Mouse (Mus musculus) embryonic facial prominence, embryonic 14.5 days (tissue): Measurements from ENCODE around the gene Fcrl5. TPM values are rescaled to one million over a fixed set of nuclear protein-coding genes. Genes with fewer than 3 reads are reported as not detected.

Source experiments
- ATAC-seq: fragments of 200-750 bp; cut with Nextera tagmentation; 2 replicates; pipeline ENCODE4 v1.8.0; 2017; ENCODE audit warnings: low read depth, moderate number of reproducible peaks, moderate TSS enrichment
- DNase-seq: peaks from one replicate; pipeline ENCODE4 v3.0.0-alpha.2; 2015; ENCODE audit warnings: low spot score
- H3K27ac ChIP-seq: fragments of 300-500 bp; sonication (generic); replicated peaks from 2 replicates; pipeline ENCODE4 v1.5.1; 2014; ENCODE audit warnings: low read depth, mild to moderate bottlenecking, low read length, moderate library complexity
- H3K27me3 ChIP-seq: fragments of 300-500 bp; sonication (generic); replicated peaks from 2 replicates; pipeline ENCODE4 v1.6.1; 2014; ENCODE audit warnings: low read length; ENCODE audit not compliant: control insufficient read depth, insufficient read depth
- H3K36me3 ChIP-seq: fragments of 300-500 bp; sonication (generic); 2 replicates; pipeline ENCODE4 v1.6.1; 2014; ENCODE audit warnings: low read length, mixed read lengths; ENCODE audit not compliant: control insufficient read depth, insufficient read depth
- H3K4me1 ChIP-seq: fragments of 300-500 bp; sonication (generic); 2 replicates; pipeline ENCODE4 v1.6.1; 2014; ENCODE audit warnings: antibody characterized with exemption, low read length; ENCODE audit not compliant: control insufficient read depth, insufficient read depth
- H3K4me2 ChIP-seq: fragments of 300-500 bp; sonication (generic); 2 replicates; pipeline ENCODE4 v1.6.1; 2014; ENCODE audit warnings: low read depth, mild to moderate bottlenecking, low read length, moderate library complexity, mixed read lengths
- H3K4me3 ChIP-seq: fragments of 300-500 bp; sonication (generic); 2 replicates; pipeline ENCODE4 v1.5.1; 2014; ENCODE audit warnings: low read depth, mild to moderate bottlenecking, low read length
- H3K9ac ChIP-seq: fragments of 300-500 bp; sonication (generic); 2 replicates; pipeline ENCODE4 v1.6.1; 2014; ENCODE audit warnings: low read depth, mild to moderate bottlenecking, low read length, moderate library complexity, mixed read lengths
- H3K9me3 ChIP-seq: fragments of 300-500 bp; sonication (generic); 2 replicates; pipeline ENCODE4 v1.6.1; 2016; ENCODE audit warnings: low read length; ENCODE audit not compliant: control insufficient read depth
- WGBS: fragments of 180-500 bp; shearing (Covaris S2); extraction: QIAGEN DNeasy Blood & Tissue Kit; methylation state at CpG from one replicate; pipeline ENCODE4 v1.1.7; 2014; 5-methylcytosine and 5-hydroxymethylcytosine counted together
- polyA plus RNA-seq: library from polyadenylated mRNA; unstranded; fragments of >200 nt; fragmentation: Nextera tagmentation; extraction: Ambion mirVana; gene quantifications from 2 replicates; pipeline ENCODE4 v1.2.1, GENCODE M21; 2014

Gene Fcrl5
- not detected in 2 replicates for polyA plus RNA-seq

DNA sequence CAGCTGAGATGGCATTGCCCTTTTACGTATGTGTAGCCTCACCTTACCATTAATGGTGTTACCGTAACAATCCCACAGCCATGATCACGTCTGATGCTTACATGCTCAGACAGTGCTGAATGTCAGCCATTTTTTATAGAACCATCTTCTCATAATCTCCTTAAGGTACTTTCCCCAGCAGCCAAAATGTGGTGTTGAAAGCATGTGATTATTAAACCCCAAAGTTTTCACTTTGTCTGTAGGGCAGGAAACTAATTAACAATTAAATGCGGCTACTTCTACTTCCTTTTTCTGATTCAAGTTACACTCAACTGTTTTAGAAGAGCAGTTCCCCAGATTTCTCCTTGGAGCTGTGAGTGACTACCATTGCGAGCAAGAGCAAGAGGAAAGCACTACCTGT is at the start of gene Fcrl5:
Gene Fcrl5, plus strand, starts transcription at position 295 of the 400 bp plus-strand sequence.
- no peaks in the 10 kb centered on the region for H3K4me1 ChIP-seq
- no peaks in the 10 kb centered on the region for H3K27me3 ChIP-seq
- ATAC-seq (no peak), DNase-seq (no peak)
- H3K4me3 ChIP-seq, result no peak within 1 kb of the TSS
- no peaks in the 10 kb centered on the region for H3K36me3 ChIP-seq
- no peak within 1 kb of the TSS for H3K4me2 ChIP-seq
- H3K27ac ChIP-seq, result no peak within 1 kb of the TSS
- 88% methylated on average over 5 of the region's 5 CpGs for WGBS
- H3K9me3 ChIP-seq, result peaks cover 4% of the 10 kb centered on the region; the same call in 1 of the 2 replicates
- no peak within 1 kb of the TSS for H3K9ac ChIP-seq

DNA sequence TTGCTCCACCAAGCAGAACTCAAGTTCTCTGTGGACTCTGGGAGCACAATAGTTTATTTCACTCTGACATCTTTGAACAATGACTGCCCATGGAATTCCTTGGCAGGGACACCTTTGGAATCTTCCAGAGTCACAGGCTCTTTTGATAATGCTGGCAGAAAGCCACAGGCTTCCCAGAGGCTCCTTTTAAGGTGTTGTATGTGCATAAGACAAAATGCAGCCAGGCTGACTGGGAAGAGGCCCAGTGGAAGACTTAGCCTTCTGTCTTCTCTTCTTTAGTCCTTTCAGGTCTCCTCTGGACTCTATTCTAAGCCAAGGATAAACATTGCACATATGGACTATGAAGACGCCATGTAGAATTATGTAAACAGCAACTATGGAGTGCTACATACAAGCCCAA is 44.6 kb upstream of the Fcrl5 start:
- WGBS, result 64% methylated on average over 1 of the region's 1 CpGs
- DNase-seq (peak; percentile 31), ATAC-seq (no peak)
- H3K9ac ChIP-seq, result no peak overlapping the region
- H3K27me3 ChIP-seq, result no peaks in the 10 kb centered on the region
- no peak overlapping the region for H3K4me3 ChIP-seq
- H3K4me2 ChIP-seq, result no peak overlapping the region
- no peaks in the 10 kb centered on the region for H3K36me3 ChIP-seq
- no peaks in the 10 kb centered on the region for H3K4me1 ChIP-seq
- no peaks in the 10 kb centered on the region for H3K9me3 ChIP-seq
- H3K27ac ChIP-seq, result no peak overlapping the region

DNA sequence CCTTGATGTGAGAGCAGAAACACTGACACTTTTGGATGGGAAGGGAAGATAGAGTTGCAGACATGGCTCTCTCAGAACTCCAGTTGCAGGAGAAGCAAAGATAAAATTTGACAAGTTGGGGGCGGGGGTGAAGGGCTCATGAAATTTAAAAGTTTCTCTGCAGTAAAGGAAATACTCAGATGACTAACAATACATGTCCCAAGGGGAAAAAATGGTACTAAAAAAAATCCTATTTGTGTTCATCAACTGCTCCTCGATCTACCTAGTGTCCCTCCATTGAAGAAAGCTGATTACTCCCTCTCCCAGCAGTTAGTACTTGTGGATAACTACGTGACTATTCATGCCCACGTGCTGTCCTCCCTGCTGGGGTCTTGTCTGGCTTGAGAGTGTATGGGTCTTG is 36.8 kb upstream of the Fcrl5 start:
- no peak for ATAC-seq
- WGBS, result 62% methylated on average over 4 of the region's 4 CpGs
- no peak for DNase-seq

DNA sequence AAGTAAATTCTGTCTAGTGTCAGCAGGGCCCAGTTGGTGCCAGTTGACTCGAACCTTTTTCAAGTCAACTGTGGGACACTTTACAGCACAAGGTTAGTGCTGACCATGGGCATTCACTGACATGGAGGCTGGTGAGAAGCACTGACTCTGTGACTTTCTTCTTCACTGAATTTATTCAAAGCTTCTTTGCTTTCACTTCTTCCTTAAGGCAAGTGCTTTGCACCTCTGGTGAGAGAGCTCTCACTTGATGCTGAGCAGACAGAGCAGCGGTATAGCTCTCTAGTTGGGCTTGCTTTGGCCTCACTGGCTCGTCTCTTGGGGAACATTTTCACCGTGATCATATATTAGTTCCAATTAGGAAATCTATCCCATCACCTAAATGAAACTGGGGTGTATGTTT is 35.7 kb upstream of the Fcrl5 start:
- no peak for ATAC-seq
- no peak overlapping the region for H3K27ac ChIP-seq
- 83% methylated on average over 4 of the region's 4 CpGs for WGBS

More for the DNA sequence above, 36.8 kb upstream of the Fcrl5 start:
- Histone ChIP-seq H3K4me1 (no peaks in the 10 kb centered on the region), H3K4me3 (no peak overlapping the region), H3K36me3 (no peaks in the 10 kb centered on the region), H3K9ac (no peak overlapping the region), H3K27me3 (no peaks in the 10 kb centered on the region), H3K9me3 (no peaks in the 10 kb centered on the region), H3K4me2 (no peak overlapping the region), H3K27ac (no peak overlapping the region)

DNA sequence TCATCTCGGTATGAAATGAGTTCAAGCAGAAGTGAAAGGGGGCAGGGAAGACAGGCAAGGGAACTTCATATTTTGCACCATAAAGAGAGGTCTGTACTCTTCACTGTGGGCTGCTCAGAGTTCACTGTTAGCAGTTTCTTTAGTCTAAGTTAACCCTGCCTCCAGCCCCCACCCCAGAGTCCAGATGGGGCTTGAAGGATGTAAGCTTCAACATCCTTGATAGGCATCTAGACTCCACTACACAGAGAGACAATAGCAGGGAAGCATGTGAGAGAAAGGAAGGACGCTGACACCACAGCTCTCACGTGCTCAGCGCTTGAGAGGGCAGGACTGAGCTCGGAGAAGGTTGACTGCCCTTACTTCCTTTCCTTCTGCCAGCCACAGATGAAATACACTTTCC is 34.3 kb upstream of the Fcrl5 start:
- Histone ChIP-seq H3K27me3 (no peaks in the 10 kb centered on the region), H3K4me3 (no peak overlapping the region), H3K36me3 (no peaks in the 10 kb centered on the region), H3K9ac (no peak overlapping the region), H3K27ac (no peak overlapping the region), H3K4me1 (no peaks in the 10 kb centered on the region), H3K9me3 (no peaks in the 10 kb centered on the region), H3K4me2 (no peak overlapping the region)
- ATAC-seq, result no peak
- WGBS, result 60% methylated on average over 5 of the region's 5 CpGs
- DNase-seq, result peak; percentile 4

More for the DNA sequence above, 35.7 kb upstream of the Fcrl5 start:
- Histone ChIP-seq H3K4me2 (no peak overlapping the region), H3K4me1 (no peaks in the 10 kb centered on the region), H3K9me3 (no peaks in the 10 kb centered on the region), H3K36me3 (no peaks in the 10 kb centered on the region), H3K9ac (no peak overlapping the region), H3K27me3 (no peaks in the 10 kb centered on the region), H3K4me3 (no peak overlapping the region)
- DNase-seq, result no peak

DNA sequence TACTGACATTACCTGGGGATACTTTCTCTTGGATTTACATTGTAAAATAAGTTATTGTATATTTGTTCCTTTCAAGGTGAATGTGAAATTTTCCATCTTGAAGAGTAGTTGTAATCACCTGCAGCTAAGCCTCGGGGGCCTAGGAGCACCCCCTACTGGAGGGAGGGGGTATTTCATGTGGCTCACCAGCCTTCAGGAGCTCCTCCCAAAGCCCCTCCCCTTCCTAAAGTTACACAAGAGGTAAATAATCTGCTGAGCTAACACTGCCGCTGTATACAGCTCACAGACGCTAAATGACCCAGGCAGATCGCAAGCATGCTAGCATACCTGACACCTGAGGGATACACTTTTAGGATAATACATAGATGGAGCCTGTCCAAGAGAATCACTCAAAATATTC is 27.4 kb upstream of the Fcrl5 start:
- Histone ChIP-seq H3K36me3 (no peaks in the 10 kb centered on the region), H3K4me2 (no peak overlapping the region), H3K27me3 (no peaks in the 10 kb centered on the region), H3K9ac (no peak overlapping the region), H3K27ac (no peak overlapping the region), H3K4me1 (no peaks in the 10 kb centered on the region), H3K4me3 (no peak overlapping the region), H3K9me3 (no peaks in the 10 kb centered on the region)
- 24% methylated on average over 4 of the region's 4 CpGs for WGBS
- no peak for ATAC-seq
- peak; percentile 34 for DNase-seq

DNA sequence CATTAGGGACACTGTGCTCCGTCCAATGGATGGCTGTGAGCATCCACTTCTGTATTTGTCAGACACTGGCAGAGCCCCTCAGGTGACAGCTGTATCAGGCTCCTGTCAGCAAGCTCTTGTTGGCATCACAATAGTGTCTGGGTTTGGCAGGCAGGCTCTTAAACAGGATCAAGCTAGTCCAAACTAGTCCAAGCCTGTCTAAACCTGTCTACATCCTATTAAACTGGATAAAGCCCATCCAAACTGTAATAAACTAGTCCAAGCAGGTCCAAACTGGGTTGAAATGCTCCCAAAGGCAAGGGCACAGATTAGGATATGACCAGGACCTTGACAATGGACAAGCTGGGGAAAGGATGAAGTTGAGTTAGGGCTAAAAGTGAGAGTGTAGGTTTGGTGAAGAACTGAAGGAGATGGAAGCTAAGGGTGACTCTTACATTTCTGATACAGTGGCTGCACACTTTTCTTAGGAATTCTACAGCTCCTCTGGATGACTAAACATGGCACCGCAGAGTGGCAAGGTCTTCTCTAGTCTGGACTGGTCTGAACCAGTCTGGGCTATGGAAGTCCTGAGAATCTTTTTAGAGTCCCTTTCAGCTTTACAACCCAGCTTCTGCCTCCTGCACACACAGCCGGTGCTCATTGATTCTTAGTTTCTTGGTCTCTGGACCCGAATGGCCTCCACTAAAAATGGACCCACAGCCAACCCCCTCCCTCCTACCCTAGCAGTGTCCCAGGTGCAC is 26.2 kb upstream of the Fcrl5 start:
- ATAC-seq (no peak), DNase-seq (no peak)
- H3K27ac ChIP-seq, result no peak overlapping the region

DNA sequence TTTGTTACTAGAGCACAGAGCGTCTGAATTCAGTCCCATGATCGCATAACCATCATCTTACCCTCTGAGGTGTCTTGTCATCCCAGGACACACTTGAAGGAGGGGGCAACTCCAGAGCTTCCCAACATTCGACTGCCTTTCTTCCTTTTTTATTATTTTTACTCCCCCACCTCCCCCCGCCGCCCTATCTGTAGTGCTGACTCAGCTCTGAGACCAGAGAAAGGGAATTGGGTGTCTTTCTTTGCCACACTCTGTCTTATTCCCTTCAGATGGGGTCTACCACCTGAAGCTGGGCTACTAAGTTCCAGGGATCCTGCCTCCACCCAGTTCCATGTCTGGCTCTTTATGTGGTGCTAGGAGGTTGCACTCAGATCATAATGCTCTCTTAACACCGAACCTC is 25.0 kb upstream of the Fcrl5 start:
- Histone ChIP-seq H3K36me3 (no peaks in the 10 kb centered on the region), H3K4me1 (no peaks in the 10 kb centered on the region), H3K4me2 (no peak overlapping the region), H3K4me3 (no peak overlapping the region), H3K27me3 (no peaks in the 10 kb centered on the region), H3K9me3 (no peaks in the 10 kb centered on the region), H3K27ac (no peak overlapping the region), H3K9ac (no peak overlapping the region)
- no peak for DNase-seq
- ATAC-seq, result no peak
- WGBS, result 80% methylated on average over 6 of the region's 6 CpGs

More for the DNA sequence above, 26.2 kb upstream of the Fcrl5 start:
- Histone ChIP-seq H3K4me3 (no peak overlapping the region), H3K9me3 (no peaks in the 10 kb centered on the region), H3K36me3 (no peaks in the 10 kb centered on the region), H3K27me3 (no peaks in the 10 kb centered on the region), H3K4me2 (no peak overlapping the region), H3K4me1 (no peaks in the 10 kb centered on the region), H3K9ac (no peak overlapping the region)
- 85% methylated on average over 4 of the region's 4 CpGs for WGBS

DNA sequence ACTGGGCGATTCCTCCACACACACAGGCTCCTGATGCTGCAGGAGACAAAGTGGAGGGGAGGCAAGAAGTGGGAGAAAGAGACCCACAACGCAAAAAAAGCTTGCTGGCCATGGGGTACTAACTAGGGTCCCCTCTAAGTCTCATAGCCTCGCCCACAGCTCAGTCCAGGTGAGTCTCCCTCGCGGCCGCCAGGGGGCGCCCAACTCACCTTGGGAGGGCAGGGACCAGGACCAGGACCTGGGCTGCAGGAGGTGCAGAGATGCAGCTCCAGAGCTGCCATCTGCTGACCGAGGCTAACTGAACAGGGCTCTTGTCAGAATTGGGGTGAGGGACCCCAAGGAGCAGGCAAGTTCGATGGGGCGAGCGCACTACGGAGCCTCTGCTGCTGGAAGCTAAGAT is 24.4 kb upstream of the Fcrl5 start:
- Histone ChIP-seq H3K36me3 (no peaks in the 10 kb centered on the region), H3K9ac (no peak overlapping the region), H3K27me3 (no peaks in the 10 kb centered on the region), H3K4me1 (no peaks in the 10 kb centered on the region), H3K4me2 (no peak overlapping the region), H3K9me3 (no peaks in the 10 kb centered on the region), H3K4me3 (no peak overlapping the region), H3K27ac (no peak overlapping the region)
- peak; percentile 41 for DNase-seq
- 10% methylated on average over 12 of the region's 12 CpGs for WGBS
- peak; percentile 50; the same call in 1 of the 2 replicates for ATAC-seq
